Mouse (Mus musculus): ENCODE results near the gene Cycs. TPM values are rescaled to one million over a fixed set of nuclear protein-coding genes. Genes with fewer than 3 reads are reported as not detected.
A peak's percentile ranks its signal among the peaks of the same experiment; 100 is the strongest.

The Cycs gene
- polyA plus RNA-seq, 1 experiment from 2014 or later = 46.1 TPM

- TF ChIP-seq CTCF (IDR thresholded peaks at IDR 0.05) = peak; percentile 89
- DNase-seq (ENCODE audit: low read depth, low spot score) (no peak), ATAC-seq (no peak)
- in situ Hi-C loops (cut with MboI; ENCODE audit: low pct_unique_long_range_greater_than_20kb) = no loop called here
- ChIA-PET POLR2A (interaction anchor here (1.3 kb wide), 1 partner anchor 72 kb away, joined by 3 read pairs; no protein-coding TSS in a partner anchor), CTCF (interaction anchor here (0.7 to 2.6 kb wide), 7 partner anchors 51 to 225 kb away, joined by 3 to 12 read pairs (median 3); no protein-coding TSS in a partner anchor)
- no peaks in the 10 kb centered on the region for H3K27me3 ChIP-seq
Measured at GRCm38 (mm10) chr6:50526597-50527024, 39.7 kb downstream of the Cycs start.

DNA sequence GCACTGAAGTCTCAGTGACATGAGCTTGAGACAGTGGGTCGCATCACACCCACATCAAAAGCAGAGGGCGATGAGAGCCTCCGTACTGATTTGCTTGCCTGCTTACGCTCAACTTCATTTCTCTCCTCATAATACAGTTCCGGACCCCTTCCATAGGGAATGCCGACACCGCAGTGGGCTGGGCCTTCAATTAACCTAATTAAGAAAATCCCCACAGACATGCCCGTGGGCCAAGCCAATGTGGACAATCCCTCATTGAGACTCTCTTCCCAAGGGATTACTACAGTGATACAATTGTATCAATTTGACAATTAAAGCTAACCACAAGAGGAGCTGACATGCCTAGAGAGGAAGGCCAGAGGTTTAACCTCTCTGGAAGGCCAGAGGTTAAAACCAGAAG, 40.5 kb downstream of the Cycs start:
- in situ Hi-C loops (cut with MboI; ENCODE audit: low pct_unique_long_range_greater_than_20kb) = no loop called here
- no peak for DNase-seq (ENCODE audit: low read depth, low spot score)
- no peak for ATAC-seq
- TF ChIP-seq CTCF (IDR thresholded peaks at IDR 0.05) = no peak
- CTCF ChIA-PET = interaction anchor here (0.7 to 2.6 kb wide), 6 partner anchors 50 to 224 kb away, joined by 3 to 12 read pairs (median 4); no protein-coding TSS in a partner anchor
- no peaks in the 10 kb centered on the region for H3K27me3 ChIP-seq
- POLR2A ChIA-PET = interaction anchor here (1.3 kb wide), 1 partner anchor 71 kb away, joined by 3 read pairs; no protein-coding TSS in a partner anchor

DNA sequence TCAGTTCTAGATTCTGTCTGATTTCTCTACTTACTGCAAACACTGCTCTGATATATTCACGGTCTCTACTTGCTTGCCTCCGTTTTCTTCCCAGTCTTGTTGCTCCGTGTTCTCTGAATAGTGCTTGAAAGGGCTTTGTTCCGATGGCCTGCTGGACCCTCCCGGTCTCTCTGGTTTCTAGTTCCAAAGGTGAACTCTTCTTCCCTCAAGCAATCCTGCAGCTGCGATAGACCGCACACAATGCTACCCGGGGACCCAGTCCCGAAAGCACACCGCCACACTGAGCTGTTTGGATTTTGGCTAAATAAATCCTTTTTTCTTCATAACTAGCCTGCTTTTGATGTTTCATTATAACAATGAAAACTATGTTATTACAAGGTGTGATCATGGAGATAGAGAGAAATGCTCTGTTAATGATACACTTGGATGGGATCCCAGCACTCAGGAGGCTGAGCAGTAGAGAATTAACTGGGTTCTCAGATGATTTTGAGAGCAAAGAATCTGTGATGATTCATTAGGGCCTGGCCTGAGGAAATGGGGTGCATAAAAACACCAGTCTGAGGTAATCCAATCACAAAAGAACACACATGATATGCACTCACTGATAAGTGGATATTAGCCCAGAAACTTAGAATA, 42.0 kb downstream of the Cycs start:
- ChIA-PET POLR2A (no interaction called here), CTCF (no interaction called here)
- DNase-seq (ENCODE audit: low read depth, low spot score) = no peak
- H3K27me3 ChIP-seq = no peaks in the 10 kb centered on the region
- TF ChIP-seq CTCF (IDR thresholded peaks at IDR 0.05) = no peak
- no peak for ATAC-seq
- in situ Hi-C loops (cut with MboI; ENCODE audit: low pct_unique_long_range_greater_than_20kb) = no loop called here

DNA sequence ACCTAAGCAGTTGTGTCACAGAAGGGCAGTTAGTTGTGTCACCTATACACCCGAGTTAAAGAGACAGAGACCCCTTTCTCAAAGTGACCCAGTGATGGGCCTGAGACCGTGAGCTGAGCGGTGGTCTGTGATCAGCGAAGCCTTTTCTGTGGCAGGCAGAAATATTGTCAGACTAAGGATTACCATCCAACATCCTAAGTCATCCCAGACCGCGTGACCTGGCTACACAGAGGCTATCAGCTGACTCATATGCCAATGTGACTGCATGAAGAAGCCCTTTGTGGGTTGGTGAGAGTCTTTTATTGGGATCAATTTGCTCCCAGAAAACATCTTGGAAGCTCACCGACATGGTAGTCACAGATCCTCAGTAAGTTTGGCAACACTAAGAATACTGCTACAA, 43.6 kb downstream of the Cycs start:
- ChIA-PET POLR2A (no interaction called here), CTCF (no interaction called here)
- no peak for TF ChIP-seq CTCF (IDR thresholded peaks at IDR 0.05)
- DNase-seq (ENCODE audit: low read depth, low spot score) (no peak), ATAC-seq (no peak)
- in situ Hi-C loops (cut with MboI; ENCODE audit: low pct_unique_long_range_greater_than_20kb) = no loop called here
- no peaks in the 10 kb centered on the region for H3K27me3 ChIP-seq

GRCm38 (mm10) chr6:50521532-50522135, 44.7 kb downstream of the Cycs start:
- TF ChIP-seq CTCF (IDR thresholded peaks at IDR 0.05) = no peak
- ATAC-seq = no peak
- DNase-seq (ENCODE audit: low read depth, low spot score) = no peak
- CTCF ChIA-PET = no interaction called here
- H3K27me3 ChIP-seq = no peaks in the 10 kb centered on the region
- POLR2A ChIA-PET = no interaction called here
- in situ Hi-C loops (cut with MboI; ENCODE audit: low pct_unique_long_range_greater_than_20kb) = no loop called here

DNA sequence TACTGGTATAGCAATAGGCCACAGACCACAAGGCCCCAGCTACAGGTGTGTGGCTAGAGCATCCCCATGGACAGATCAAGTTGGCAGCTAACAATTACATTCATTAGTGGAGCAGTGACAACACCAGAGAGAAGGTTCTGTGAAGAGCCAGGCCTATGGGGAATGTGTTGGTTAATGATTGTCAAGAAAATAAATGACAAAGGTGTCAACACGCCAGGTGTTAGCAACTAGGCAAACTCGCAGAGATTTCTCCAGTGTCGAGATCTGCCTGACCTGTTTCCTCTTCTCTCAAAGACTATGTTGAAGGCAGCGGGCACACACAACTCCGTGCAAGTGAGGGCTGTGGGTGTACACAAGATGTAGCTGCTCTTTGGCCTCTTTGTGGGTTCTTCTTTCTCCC, 46.2 kb downstream of the Cycs start:
- no peak for DNase-seq (ENCODE audit: low read depth, low spot score)
- TF ChIP-seq CTCF (IDR thresholded peaks at IDR 0.05) = no peak
- no peak for ATAC-seq
- in situ Hi-C loops (cut with MboI; ENCODE audit: low pct_unique_long_range_greater_than_20kb) = no loop called here
- H3K27me3 ChIP-seq = no peaks in the 10 kb centered on the region
- CTCF ChIA-PET = interaction anchor here (0.7 kb wide), 1 partner anchor 13 kb away, joined by 3 read pairs; no protein-coding TSS in a partner anchor
- POLR2A ChIA-PET = no interaction called here

- POLR2A ChIA-PET = interaction anchor here (0.6 kb wide), 1 partner anchor 116 kb away, joined by 3 read pairs; no protein-coding TSS in a partner anchor
- no peaks in the 10 kb centered on the region for H3K27me3 ChIP-seq
- TF ChIP-seq CTCF (IDR thresholded peaks at IDR 0.05) = no peak
- no peak for DNase-seq (ENCODE audit: low read depth, low spot score)
- no peak for ATAC-seq
- CTCF ChIA-PET = interaction anchor here (1.7 kb wide), 1 partner anchor 15 kb away, joined by 4 read pairs; no protein-coding TSS in a partner anchor
- in situ Hi-C loops (cut with MboI; ENCODE audit: low pct_unique_long_range_greater_than_20kb) = loop anchor here (5.0 kb wide), 1 partner anchor 51 kb away; no protein-coding TSS in a partner anchor
Measured at GRCm38 (mm10) chr6:50518371-50518770, 48.0 kb downstream of the Cycs start.

Other genes starting within 250 kb of the Cycs start
- gene Osbpl3, start 110.3 kb downstream of the Cycs start, polyA plus RNA-seq (2021) = 117 TPM
- 0.51 TPM for gene 4921507P07Rik, start 30.1 kb upstream of the Cycs start, polyA plus RNA-seq (2021)
- gene Npvf, start 87.9 kb upstream of the Cycs start, polyA plus RNA-seq (2021) = not detected